Mouse (Mus musculus) bone marrow macrophage, adult 2 months (primary cell): ENCODE results near the gene Glb1.

Experiments
- CTCF ChIP-seq: IDR thresholded peaks from 2 replicates; pipeline ENCODE4 v1.5.1; 2012; ENCODE audit warnings: low read depth, mild to moderate bottlenecking, low read length, moderate library complexity
- POLR2A ChIP-seq: IDR thresholded peaks from 2 replicates; pipeline ENCODE4 v1.6.1; 2012; ENCODE audit warnings: mild to moderate bottlenecking, low read depth, low read length, borderline replicate concordance

- TF ChIP-seq CTCF = no peak
- TF ChIP-seq POLR2A = no peak
Observed at GRCm38 (mm10) chr9:114426201-114426600, 25.3 kb downstream of the Glb1 start.
